Mouse (Mus musculus): ENCODE measurements at regions not wholly inside any gene's neighbourhood (a gene's known extent, or its start where the extent isn't known, plus 50 kb on each side); places are given as distances from the start of the nearest gene placed in this dataset.

- Histone ChIP-seq H3K27ac (ENCODE audit: insufficient read depth, low read depth, low read length) (no peak overlapping the region), H3K36me3 (ENCODE audit: control insufficient read depth, insufficient read depth, low read length) (no peaks in the 10 kb centered on the region), H3K27me3 (ENCODE audit: control insufficient read depth, insufficient read depth, low read length) (no peaks in the 10 kb centered on the region), H3K4me1 (ENCODE audit: control insufficient read depth, insufficient read depth, insufficient read length, low read length) (no peaks in the 10 kb centered on the region), H3K4me3 (ENCODE audit: low read depth, low read length) (no peak overlapping the region)
- TF ChIP-seq CTCF (IDR thresholded peaks at IDR 0.05; ENCODE audit: extremely low read depth, insufficient read length, insufficient replicate concordance, low read depth, low read length) = no peak
- WGBS = 88% methylated on average over 13 of the region's 13 CpGs
These were observed 281.9 kb upstream of the Cnr1 start for GRCm38 (mm10) chr4:33642526-33642925.

GRCm38 (mm10) chr4:33645217-33645616 is 279.2 kb upstream of the Cnr1 start:
- Histone ChIP-seq H3K27me3 (ENCODE audit: control insufficient read depth, insufficient read depth, low read length) (no peaks in the 10 kb centered on the region), H3K4me3 (ENCODE audit: low read depth, low read length) (no peak overlapping the region), H3K27ac (ENCODE audit: insufficient read depth, low read depth, low read length) (no peak overlapping the region), H3K36me3 (ENCODE audit: control insufficient read depth, insufficient read depth, low read length) (no peaks in the 10 kb centered on the region), H3K4me1 (ENCODE audit: control insufficient read depth, insufficient read depth, insufficient read length, low read length) (no peaks in the 10 kb centered on the region)
- 75% methylated on average over 2 of the region's 2 CpGs for WGBS
- no peak for TF ChIP-seq CTCF (IDR thresholded peaks at IDR 0.05; ENCODE audit: extremely low read depth, insufficient read length, insufficient replicate concordance, low read depth, low read length)
- no peak for TF ChIP-seq POLR2A (IDR thresholded peaks at IDR 0.05; ENCODE audit: low read depth, low read length)

- no peak for TF ChIP-seq POLR2A (IDR thresholded peaks at IDR 0.05; ENCODE audit: low read depth, low read length)
- TF ChIP-seq CTCF (IDR thresholded peaks at IDR 0.05; ENCODE audit: extremely low read depth, insufficient read length, insufficient replicate concordance, low read depth, low read length) = no peak
- Histone ChIP-seq H3K4me3 (ENCODE audit: low read depth, low read length) (no peak overlapping the region), H3K36me3 (ENCODE audit: control insufficient read depth, insufficient read depth, low read length) (no peaks in the 10 kb centered on the region), H3K27ac (ENCODE audit: insufficient read depth, low read depth, low read length) (no peak overlapping the region), H3K4me1 (ENCODE audit: control insufficient read depth, insufficient read depth, insufficient read length, low read length) (no peaks in the 10 kb centered on the region), H3K27me3 (ENCODE audit: control insufficient read depth, insufficient read depth, low read length) (no peaks in the 10 kb centered on the region)
- 76% methylated on average over 5 of the region's 5 CpGs for WGBS
These were observed 273.1 kb upstream of the Cnr1 start for GRCm38 (mm10) chr4:33651292-33651691.

GRCm38 (mm10) chr4:33659766-33660165 is 264.6 kb upstream of the Cnr1 start:
- TF ChIP-seq POLR2A (IDR thresholded peaks at IDR 0.05; ENCODE audit: low read depth, low read length) (no peak), CTCF (IDR thresholded peaks at IDR 0.05; ENCODE audit: extremely low read depth, insufficient read length, insufficient replicate concordance, low read depth, low read length) (no peak)
- H3K36me3 ChIP-seq (ENCODE audit: control insufficient read depth, insufficient read depth, low read length) = no peaks in the 10 kb centered on the region
- H3K4me3 ChIP-seq (ENCODE audit: low read depth, low read length) = no peak overlapping the region
- H3K4me1 ChIP-seq (ENCODE audit: control insufficient read depth, insufficient read depth, insufficient read length, low read length) = no peaks in the 10 kb centered on the region
- no peak overlapping the region for H3K27ac ChIP-seq (ENCODE audit: insufficient read depth, low read depth, low read length)
- H3K27me3 ChIP-seq (ENCODE audit: control insufficient read depth, insufficient read depth, low read length) = no peaks in the 10 kb centered on the region
- 84% methylated on average over 14 of the region's 14 CpGs for WGBS

GRCm38 (mm10) chr4:33660553-33660952 is 263.8 kb upstream of the Cnr1 start:
- TF ChIP-seq POLR2A (IDR thresholded peaks at IDR 0.05; ENCODE audit: low read depth, low read length) = no peak
- no peaks in the 10 kb centered on the region for H3K27me3 ChIP-seq (ENCODE audit: control insufficient read depth, insufficient read depth, low read length)
- no peak overlapping the region for H3K4me3 ChIP-seq (ENCODE audit: low read depth, low read length)
- H3K4me1 ChIP-seq (ENCODE audit: control insufficient read depth, insufficient read depth, insufficient read length, low read length) = no peaks in the 10 kb centered on the region
- H3K36me3 ChIP-seq (ENCODE audit: control insufficient read depth, insufficient read depth, low read length) = no peaks in the 10 kb centered on the region
- no peak overlapping the region for H3K27ac ChIP-seq (ENCODE audit: insufficient read depth, low read depth, low read length)
- WGBS = 26% methylated on average over 5 of the region's 5 CpGs

- 44% methylated on average over 3 of the region's 3 CpGs for WGBS
- H3K27ac ChIP-seq (ENCODE audit: insufficient read depth, low read depth, low read length) = no peak overlapping the region
- no peak overlapping the region for H3K4me3 ChIP-seq (ENCODE audit: low read depth, low read length)
- no peak for TF ChIP-seq CTCF (IDR thresholded peaks at IDR 0.05; ENCODE audit: extremely low read depth, insufficient read length, insufficient replicate concordance, low read depth, low read length)
- no peak for TF ChIP-seq POLR2A (IDR thresholded peaks at IDR 0.05; ENCODE audit: low read depth, low read length)
- no peaks in the 10 kb centered on the region for H3K4me1 ChIP-seq (ENCODE audit: control insufficient read depth, insufficient read depth, insufficient read length, low read length)
- H3K36me3 ChIP-seq (ENCODE audit: control insufficient read depth, insufficient read depth, low read length) = no peaks in the 10 kb centered on the region
- H3K27me3 ChIP-seq (ENCODE audit: control insufficient read depth, insufficient read depth, low read length) = no peaks in the 10 kb centered on the region
These were observed 262.5 kb upstream of the Cnr1 start for GRCm38 (mm10) chr4:33661862-33662261.

GRCm38 (mm10) chr4:33662965-33663364 is 261.4 kb upstream of the Cnr1 start:
- TF ChIP-seq POLR2A (IDR thresholded peaks at IDR 0.05; ENCODE audit: low read depth, low read length) (no peak), CTCF (IDR thresholded peaks at IDR 0.05; ENCODE audit: extremely low read depth, insufficient read length, insufficient replicate concordance, low read depth, low read length) (no peak)
- Histone ChIP-seq H3K4me3 (ENCODE audit: low read depth, low read length) (no peak overlapping the region), H3K27ac (ENCODE audit: insufficient read depth, low read depth, low read length) (no peak overlapping the region), H3K4me1 (ENCODE audit: control insufficient read depth, insufficient read depth, insufficient read length, low read length) (no peaks in the 10 kb centered on the region), H3K27me3 (ENCODE audit: control insufficient read depth, insufficient read depth, low read length) (no peaks in the 10 kb centered on the region), H3K36me3 (ENCODE audit: control insufficient read depth, insufficient read depth, low read length) (no peaks in the 10 kb centered on the region)
- 45% methylated on average over 11 of the region's 11 CpGs for WGBS

Measured in small intestine, adult 2 months (tissue).